Mouse (Mus musculus) MEL (cell line): ENCODE data around the gene Inpp5a. TPM values are rescaled to one million over a fixed set of nuclear protein-coding genes. Genes with fewer than 3 reads are reported as not detected.

ENCODE experiments used
- DNase-seq: peaks from one replicate; pipeline ENCODE4 v3.0.0; 2011; ENCODE audit warnings: low read depth, low spot score
- H3K27ac ChIP-seq: 2 replicates; pipeline ENCODE4 v1.5.1; 2012; ENCODE audit warnings: low read depth, mild to moderate bottlenecking, control low read depth, low read length, moderate library complexity; ENCODE audit not compliant: control insufficient read depth
- H3K27me3 ChIP-seq, 2 experiments: fragments of 150-350 bp in 1 of 2; sonication (generic) in 1 of 2; 2 replicates each; pipeline ENCODE4 v1.6.1; 2012; ENCODE audit warnings: low read length in 2 of 2, mild to moderate bottlenecking in 2 of 2, improper control_type of control experiment in 1 of 2, moderate library complexity in 1 of 2; ENCODE audit not compliant: insufficient read depth in 2 of 2, control insufficient read depth in 1 of 2
- H3K36me3 ChIP-seq, 2 experiments: 2 replicates each; pipeline ENCODE4 v1.6.1; 2012 to 2014; ENCODE audit warnings: low read length in 2 of 2, improper control_type of control experiment in 1 of 2, inconsistent platforms in 1 of 2, mild to moderate bottlenecking in 1 of 2; ENCODE audit not compliant: insufficient read depth in 2 of 2, control insufficient read depth in 1 of 2
- H3K4me1 ChIP-seq, 2 experiments: fragments of 150-350 bp in 1 of 2; sonication (generic) in 1 of 2; 2 replicates each; pipeline ENCODE4 v1.6.1; 2012; ENCODE audit warnings: low read length in 2 of 2, improper control_type of control experiment in 1 of 2, mild to moderate bottlenecking in 1 of 2; ENCODE audit not compliant: insufficient read depth in 2 of 2, control insufficient read depth in 1 of 2
- H3K4me3 ChIP-seq, 2 experiments: fragments of 150-350 bp in 1 of 2; sonication (generic) in 1 of 2; 2 replicates each; pipeline ENCODE4 v1.5.1; 2012; ENCODE audit warnings: low read depth in 2 of 2, low read length in 2 of 2, mild to moderate bottlenecking in 2 of 2, moderate library complexity in 2 of 2, control low read depth in 1 of 2, improper control_type of control experiment in 1 of 2; ENCODE audit not compliant: control insufficient read depth in 1 of 2, insufficient read depth in 1 of 2
- H3K79me2 ChIP-seq: 2 replicates; pipeline ENCODE4 v1.6.1; 2012; ENCODE audit warnings: mild to moderate bottlenecking, low read length, moderate library complexity; ENCODE audit not compliant: control insufficient read depth, poor library complexity, insufficient read depth
- H3K9ac ChIP-seq: 2 replicates; pipeline ENCODE4 v1.6.1; 2012; ENCODE audit warnings: low read depth, mild to moderate bottlenecking, control low read depth, low read length, moderate library complexity; ENCODE audit not compliant: control insufficient read depth, poor library complexity, severe bottlenecking
- H3K9me3 ChIP-seq: fragments of 150-350 bp; sonication (generic); replicated peaks from 2 replicates; pipeline ENCODE4 v1.6.1; 2012; ENCODE audit warnings: mild to moderate bottlenecking, low read length, improper control_type of control experiment, moderate library complexity; ENCODE audit not compliant: insufficient read depth
- BHLHE40 ChIP-seq: IDR thresholded peaks from 2 replicates; pipeline ENCODE4 v1.6.1; 2012; ENCODE audit warnings: low read depth, mild to moderate bottlenecking, inconsistent platforms, low read length, improper control_type of control experiment, borderline replicate concordance
- CHD2 ChIP-seq: IDR thresholded peaks from 2 replicates; pipeline ENCODE4 v1.6.1; 2011; ENCODE audit warnings: low read length, improper control_type of control experiment
- CTCF ChIP-seq, 3 experiments: IDR thresholded peaks in 2 of 3; conservative IDR thresholded peaks in 1 of 3; 2 replicates each; pipeline ENCODE4 v1.5.1; 2011 to 2012; ENCODE audit warnings: low read length in 3 of 3, low read depth in 2 of 3, mild to moderate bottlenecking in 2 of 3, improper control_type of control experiment in 1 of 3, inconsistent platforms in 1 of 3, mixed read lengths in 1 of 3, moderate library complexity in 1 of 3; ENCODE audit not compliant: control insufficient read depth in 1 of 3, insufficient read depth in 1 of 3, poor library complexity in 1 of 3, severe bottlenecking in 1 of 3
- E2F4 ChIP-seq: IDR thresholded peaks from 2 replicates; pipeline ENCODE4 v1.6.1; 2011; ENCODE audit warnings: low read depth, low read length, improper control_type of control experiment, borderline replicate concordance
- ELF1 ChIP-seq: IDR thresholded peaks from 2 replicates; pipeline ENCODE4 v1.6.1; 2014; ENCODE audit warnings: low read depth, mild to moderate bottlenecking, inconsistent platforms, low read length, improper control_type of control experiment, moderate library complexity
- EP300 ChIP-seq, 2 experiments: IDR thresholded peaks; 2 replicates each; pipeline ENCODE4 v1.6.1; 2011; ENCODE audit warnings: improper control_type of control experiment in 2 of 2, low read length in 2 of 2, low read depth in 1 of 2, mild to moderate bottlenecking in 1 of 2
- ETS1 ChIP-seq: IDR thresholded peaks from 2 replicates; pipeline ENCODE4 v1.6.1; 2012; ENCODE audit warnings: low read depth, mild to moderate bottlenecking, inconsistent platforms, low read length, improper control_type of control experiment, moderate library complexity
- GABPA ChIP-seq: IDR thresholded peaks from 2 replicates; pipeline ENCODE4 v1.6.1; 2012; ENCODE audit warnings: low read depth, mild to moderate bottlenecking, inconsistent platforms, low read length, improper control_type of control experiment, moderate library complexity
- GATA1 ChIP-seq: IDR thresholded peaks from 2 replicates; pipeline ENCODE4 v1.6.1; 2011; ENCODE audit warnings: low read depth, low read length, improper control_type of control experiment
- HCFC1 ChIP-seq: IDR thresholded peaks from 2 replicates; pipeline ENCODE4 v1.6.1; 2012; ENCODE audit warnings: low read depth, mild to moderate bottlenecking, inconsistent platforms, low read length, improper control_type of control experiment, moderate library complexity
- KAT2A ChIP-seq: conservative IDR thresholded peaks from 2 replicates; pipeline ENCODE4 v1.6.1; 2012; ENCODE audit warnings: low read depth, low read length, improper control_type of control experiment, inconsistent platforms
- MAFK ChIP-seq: IDR thresholded peaks from 2 replicates; pipeline ENCODE4 v1.6.1; 2011; ENCODE audit warnings: low read depth, mild to moderate bottlenecking, low read length, improper control_type of control experiment, borderline replicate concordance
- MAX ChIP-seq: IDR thresholded peaks from 2 replicates; pipeline ENCODE4 v1.6.1; 2011; ENCODE audit warnings: low read length, improper control_type of control experiment
- MAZ ChIP-seq: IDR thresholded peaks from 2 replicates; pipeline ENCODE4 v1.6.1; 2012; ENCODE audit warnings: low read depth, mild to moderate bottlenecking, inconsistent platforms, low read length, improper control_type of control experiment
- MXI1 ChIP-seq: IDR thresholded peaks from 2 replicates; pipeline ENCODE4 v1.6.1; 2011; ENCODE audit warnings: mild to moderate bottlenecking, low read depth, low read length, improper control_type of control experiment
- NRF1 ChIP-seq: IDR thresholded peaks from 2 replicates; pipeline ENCODE4 v1.6.1; 2014; ENCODE audit warnings: low read depth, mild to moderate bottlenecking, inconsistent platforms, low read length, improper control_type of control experiment, moderate library complexity; ENCODE audit not compliant: poor library complexity, insufficient read depth, severe bottlenecking
- POLR2A ChIP-seq, 2 experiments: IDR thresholded peaks; 2 replicates each; pipeline ENCODE4 v1.6.1; 2011 to 2012; ENCODE audit warnings: low read length in 2 of 2, mild to moderate bottlenecking in 2 of 2, control low read depth in 1 of 2, improper control_type of control experiment in 1 of 2, low read depth in 1 of 2, moderate library complexity in 1 of 2; ENCODE audit not compliant: control insufficient read depth in 1 of 2, insufficient read depth in 1 of 2, poor library complexity in 1 of 2
- POLR2AphosphoS5 ChIP-seq: IDR thresholded peaks from 2 replicates; pipeline ENCODE4 v1.6.1; 2012; ENCODE audit warnings: low read depth, borderline replicate concordance, mild to moderate bottlenecking, inconsistent platforms, low read length, moderate library complexity, mixed read lengths
- TAL1 ChIP-seq: IDR thresholded peaks from 2 replicates; pipeline ENCODE4 v1.6.1; 2012; ENCODE audit warnings: mild to moderate bottlenecking, inconsistent platforms, low read length, moderate library complexity, mixed read lengths
- TBP ChIP-seq: IDR thresholded peaks from 2 replicates; pipeline ENCODE4 v1.8.0; 2011; ENCODE audit warnings: low read depth, low read length, improper control_type of control experiment
- USF1 ChIP-seq: IDR thresholded peaks from 2 replicates; pipeline ENCODE4 v1.6.1; 2014; ENCODE audit warnings: low read depth, mild to moderate bottlenecking, inconsistent platforms, low read length, improper control_type of control experiment, moderate library complexity
- USF2 ChIP-seq, 2 experiments: IDR thresholded peaks; 2 replicates each; pipeline ENCODE4 v1.6.1; 2011 to 2012; ENCODE audit warnings: improper control_type of control experiment in 2 of 2, low read length in 2 of 2, borderline replicate concordance in 1 of 2, inconsistent platforms in 1 of 2, low read depth in 1 of 2, mild to moderate bottlenecking in 1 of 2; ENCODE audit not compliant: insufficient read depth in 1 of 2
- ZKSCAN1 ChIP-seq: IDR thresholded peaks from 2 replicates; pipeline ENCODE4 v1.6.1; 2012; ENCODE audit warnings: low read depth, mild to moderate bottlenecking, inconsistent platforms, low read length, improper control_type of control experiment, moderate library complexity
- ZMIZ1 ChIP-seq: IDR thresholded peaks from 2 replicates; pipeline ENCODE4 v1.6.1; 2012; ENCODE audit warnings: low read depth, mild to moderate bottlenecking, inconsistent platforms, low read length, improper control_type of control experiment, moderate library complexity
- polyA plus RNA-seq, 2 experiments: library from polyadenylated mRNA; stranded (reverse) in 1 of 2; unstranded in 1 of 2; fragments of >175 nt in 1 of 2; fragments of >200 nt in 1 of 2; gene quantifications; 2 replicates each; pipeline versions ENCODE4 v1.2.1 to v1.2.4; 2012; ENCODE audit warnings: low replicate concordance in 2 of 2, low read depth in 1 of 2; ENCODE audit not compliant: insufficient read length in 2 of 2, insufficient read depth in 1 of 2, missing spikeins in 1 of 2
- total RNA-seq: library from RNA; depleted of rRNA; stranded (reverse); fragments of 300-350 nt; gene quantifications from 2 replicates; pipeline ENCODE4 v1.2.3, GENCODE M21; 2012

The Inpp5a gene
- total and polyA plus RNA-seq, 3 experiments: 5.7 to 14.4 TPM; not detected in 1

DNA sequence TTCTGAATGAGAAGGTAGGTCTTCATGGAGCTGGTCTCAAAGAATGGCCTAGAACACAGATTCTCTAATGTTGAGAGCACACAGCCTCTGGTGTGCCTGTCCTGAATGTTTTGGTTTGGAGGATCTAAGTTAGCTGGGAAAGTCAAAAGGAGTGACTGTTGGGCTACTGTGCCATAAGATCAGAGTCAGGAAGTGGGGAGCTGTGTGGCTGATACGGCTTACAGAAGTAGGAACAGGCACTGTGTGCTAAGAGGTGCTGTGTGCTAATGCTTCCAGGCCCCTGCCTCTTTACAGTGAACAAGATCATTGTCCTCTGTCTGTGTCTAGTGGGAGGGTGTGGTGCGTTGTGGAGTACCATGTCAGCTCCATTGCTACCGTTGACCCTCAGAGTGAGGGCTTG lies 12.0 kb downstream of the Inpp5a start:
- H3K36me3 ChIP-seq: peaks cover 0 to 32% of the 10 kb centered on the region in 2 experiments; a peak in 2 of 4 replicates
- no peak overlapping the region for H3K4me3 ChIP-seq
- peak overlapping the region; percentile 34; the same call in 1 of the 2 replicates for H3K9ac ChIP-seq
- H3K4me1 ChIP-seq: peaks cover 22 to 47% of the 10 kb centered on the region in 2 experiments
- H3K27ac ChIP-seq: peak overlapping the region; percentile 67
- DNase-seq: peak; percentile 72
- H3K79me2 ChIP-seq: no peaks in the 10 kb centered on the region; the same call in 1 of the 2 replicates
- no peaks in the 10 kb centered on the region for H3K9me3 ChIP-seq
- H3K27me3 ChIP-seq: no peaks in the 10 kb centered on the region
- TF ChIP-seq MAX: no peak
- peak; percentile 57; the same call in 1 of the 2 replicates for TF ChIP-seq TBP
- no peak for TF ChIP-seq ETS1
- TF ChIP-seq MAZ: no peak
- no peak for TF ChIP-seq HCFC1
- TF ChIP-seq ELF1: peak; percentile 76
- no peak for TF ChIP-seq GABPA
- no peak for TF ChIP-seq GATA1
- no peak for TF ChIP-seq KAT2A
- TF ChIP-seq ZKSCAN1: no peak
- TF ChIP-seq ZMIZ1: no peak
- TF ChIP-seq EP300 (IDR thresholded peaks at IDR 0.05; ENCODE audit: low read depth in 1 of 2, low read length in 2 of 2): peak in 1 of 2 experiments; percentile 26; a peak in 2 of 4 replicates
- TF ChIP-seq CHD2: no peak
- no peak for TF ChIP-seq POLR2AphosphoS5

DNA sequence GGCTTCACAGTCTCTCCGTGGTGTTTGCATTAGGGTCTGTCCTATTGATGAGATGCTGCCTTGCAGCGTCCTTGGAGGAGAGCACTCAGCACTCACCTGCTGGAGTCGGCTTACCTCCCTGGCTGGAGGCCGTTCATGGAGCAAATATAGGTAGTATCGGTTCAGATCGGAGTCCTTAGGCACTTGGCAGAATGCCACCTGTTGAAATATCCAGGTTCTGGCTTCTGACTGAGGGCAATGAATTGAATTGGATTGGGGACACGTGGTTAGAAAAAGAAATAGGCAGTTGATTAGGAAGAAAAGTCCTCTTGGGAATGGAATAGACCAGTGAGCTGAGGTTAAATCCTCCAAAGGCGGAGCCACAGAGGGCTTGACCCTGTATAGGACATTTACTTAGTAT lies 12.9 kb downstream of the Inpp5a start:
- TF ChIP-seq ELF1: no peak
- TF ChIP-seq TBP: no peak
- no peak for TF ChIP-seq TAL1
- TF ChIP-seq ZKSCAN1: no peak
- TF ChIP-seq ETS1: no peak
- TF ChIP-seq E2F4: no peak
- TF ChIP-seq USF1: no peak
- TF ChIP-seq ZMIZ1: no peak
- no peak for TF ChIP-seq USF2 (IDR thresholded peaks at IDR 0.05; ENCODE audit: borderline replicate concordance in 1 of 2, insufficient read depth in 1 of 2, low read depth in 1 of 2, low read length in 2 of 2)
- TF ChIP-seq MAFK: no peak
- TF ChIP-seq CTCF (IDR thresholded peaks at IDR 0.05 in 2 of 3, conservative IDR thresholded peaks at IDR 0.05 in 1 of 3; ENCODE audit: control insufficient read depth in 1 of 3, insufficient read depth in 1 of 3, low read depth in 2 of 3, low read length in 3 of 3, poor library complexity in 1 of 3, severe bottlenecking in 1 of 3): no peak
- TF ChIP-seq MXI1: no peak
- TF ChIP-seq NRF1: no peak
- no peak for TF ChIP-seq POLR2A (IDR thresholded peaks at IDR 0.05; ENCODE audit: control insufficient read depth in 1 of 2, insufficient read depth in 1 of 2, low read depth in 1 of 2, low read length in 2 of 2, poor library complexity in 1 of 2)
- no peak for TF ChIP-seq BHLHE40
- no peak for TF ChIP-seq POLR2AphosphoS5
- no peaks in the 10 kb centered on the region for H3K9me3 ChIP-seq
- no peaks in the 10 kb centered on the region; the same call in 1 of the 2 replicates for H3K79me2 ChIP-seq
- no peak overlapping the region for H3K9ac ChIP-seq
- H3K27me3 ChIP-seq: no peaks in the 10 kb centered on the region
- peaks cover 0 to 32% of the 10 kb centered on the region in 2 experiments; a peak in 2 of 4 replicates for H3K36me3 ChIP-seq
- H3K27ac ChIP-seq: no peak overlapping the region
- peaks cover 22 to 47% of the 10 kb centered on the region in 2 experiments for H3K4me1 ChIP-seq
- no peak for DNase-seq
- no peak overlapping the region for H3K4me3 ChIP-seq
